Mouse (Mus musculus) thymus, adult 2 months (tissue): ENCODE measurements around the gene Afg1l.

Experiments
- CTCF ChIP-seq: fragments of 200-500 bp; IDR thresholded peaks from 2 replicates; pipeline ENCODE4 v1.5.1; 2012; ENCODE audit warnings: mild to moderate bottlenecking, control low read depth, low read length, moderate library complexity, borderline replicate concordance; ENCODE audit not compliant: control insufficient read depth, poor library complexity, insufficient read depth; ENCODE audit errors: extremely low read depth
- POLR2A ChIP-seq: fragments of 200-500 bp; IDR thresholded peaks from 2 replicates; pipeline ENCODE4 v1.6.1; 2012; ENCODE audit warnings: mild to moderate bottlenecking, low read length, control low read depth, moderate library complexity; ENCODE audit not compliant: control insufficient read depth, poor library complexity, insufficient read depth; ENCODE audit errors: extremely low read depth

DNA sequence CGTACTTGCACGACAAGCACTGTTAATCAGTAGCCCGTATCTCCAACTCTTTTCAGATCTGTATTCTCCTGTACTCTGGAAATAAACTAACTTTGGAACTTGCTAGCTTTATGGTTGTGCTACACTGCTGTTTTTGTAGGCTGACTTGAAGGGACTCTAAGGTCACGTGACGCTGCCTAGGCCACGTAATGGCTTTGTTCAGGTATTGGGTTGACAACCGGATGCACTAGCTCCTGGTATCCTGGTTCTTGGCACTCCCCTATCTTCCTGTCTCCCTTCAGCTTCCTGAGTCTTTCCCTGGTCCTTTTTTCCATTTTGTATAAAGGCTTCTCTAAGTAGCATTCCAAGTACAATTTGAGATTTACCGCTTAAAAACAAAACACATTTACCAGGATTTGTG is 22.2 kb upstream of the Afg1l start:
- TF ChIP-seq CTCF (no peak), POLR2A (no peak)
